Mouse (Mus musculus) lung, postnatal 0 days (tissue): ENCODE results near the gene Olfr24. TPM values are rescaled to one million over a fixed set of nuclear protein-coding genes. Genes with fewer than 3 reads are reported as not detected.

Experiments used
- ATAC-seq: fragments of 200-750 bp; cut with Nextera tagmentation; 2 replicates; pipeline ENCODE4 v1.8.0; 2017; ENCODE audit warnings: moderate library complexity
- DNase-seq: peaks from one replicate; pipeline ENCODE4 v3.0.0-alpha.2; 2016; ENCODE audit warnings: low spot score
- H3K27ac ChIP-seq: fragments of 300-500 bp; sonication (generic); 2 replicates; pipeline ENCODE4 v1.5.1; 2014; ENCODE audit warnings: antibody characterized with exemption, mild to moderate bottlenecking, low read length, mixed read lengths
- H3K27me3 ChIP-seq: fragments of 300-500 bp; sonication (generic); replicated peaks from 2 replicates; pipeline ENCODE4 v1.6.1; 2014; ENCODE audit warnings: low read length, mixed read lengths; ENCODE audit not compliant: insufficient read depth
- H3K36me3 ChIP-seq: fragments of 300-500 bp; sonication (generic); 2 replicates; pipeline ENCODE4 v1.6.1; 2014; ENCODE audit warnings: low read length, mixed read lengths; ENCODE audit not compliant: insufficient read depth
- H3K4me1 ChIP-seq: fragments of 300-500 bp; sonication (generic); 2 replicates; pipeline ENCODE4 v1.6.1; 2014; ENCODE audit warnings: antibody characterized with exemption, low read depth, low read length, mixed read lengths; ENCODE audit not compliant: insufficient read depth
- H3K4me2 ChIP-seq: fragments of 300-500 bp; sonication (generic); replicated peaks from 2 replicates; pipeline ENCODE4 v1.6.1; 2014; ENCODE audit warnings: low read depth, mild to moderate bottlenecking, low read length, moderate library complexity, mixed read lengths
- H3K4me3 ChIP-seq: fragments of 300-500 bp; sonication (generic); 2 replicates; pipeline ENCODE4 v1.5.1; 2014; ENCODE audit warnings: low read depth, low read length
- H3K9ac ChIP-seq: fragments of 300-500 bp; sonication (generic); replicated peaks from 2 replicates; pipeline ENCODE4 v1.6.1; 2014; ENCODE audit warnings: low read depth, mild to moderate bottlenecking
- H3K9me3 ChIP-seq: fragments of 300-500 bp; sonication (generic); 2 replicates; pipeline ENCODE4 v1.6.1; 2016; ENCODE audit warnings: low read length, mixed read lengths
- CTCF ChIP-seq: IDR thresholded peaks from 2 replicates; pipeline ENCODE4 v1.5.1; 2016; ENCODE audit warnings: antibody characterized with exemption, mild to moderate bottlenecking
- EP300 ChIP-seq: IDR thresholded peaks from 2 replicates; pipeline ENCODE4 v1.6.1; 2016; ENCODE audit warnings: antibody characterized with exemption, mild to moderate bottlenecking, control low read depth
- WGBS: fragments of 180-500 bp; shearing (Covaris S2); extraction: QIAGEN DNeasy Blood & Tissue Kit; methylation state at CpG from one replicate; pipeline ENCODE4 v1.1.7; 2014; 5-methylcytosine and 5-hydroxymethylcytosine counted together
- polyA plus RNA-seq: library from polyadenylated mRNA; unstranded; fragments of >200 nt; fragmentation: Nextera tagmentation; extraction: Ambion mirVana; gene quantifications from 2 replicates; pipeline ENCODE4 v1.2.1, GENCODE M21; 2015

The Olfr24 gene
- polyA plus RNA-seq, 1 experiment from 2014 or later, result not detected

GRCm38 (mm10) chr9:18722712-18723099 is 41.1 kb downstream of the Olfr24 start:
- H3K4me2 ChIP-seq, result no peak overlapping the region
- H3K4me1 ChIP-seq, result no peaks in the 10 kb centered on the region
- H3K27me3 ChIP-seq, result no peaks in the 10 kb centered on the region
- H3K4me3 ChIP-seq, result no peak overlapping the region
- H3K36me3 ChIP-seq, result no peaks in the 10 kb centered on the region
- ATAC-seq (no peak), DNase-seq (no peak)
- TF ChIP-seq EP300 (no peak), CTCF (no peak)
- no peak overlapping the region for H3K9ac ChIP-seq
- no peak overlapping the region for H3K27ac ChIP-seq
- H3K9me3 ChIP-seq, result no peaks in the 10 kb centered on the region
- WGBS, result 24% methylated on average over 4 of the region's 4 CpGs

DNA sequence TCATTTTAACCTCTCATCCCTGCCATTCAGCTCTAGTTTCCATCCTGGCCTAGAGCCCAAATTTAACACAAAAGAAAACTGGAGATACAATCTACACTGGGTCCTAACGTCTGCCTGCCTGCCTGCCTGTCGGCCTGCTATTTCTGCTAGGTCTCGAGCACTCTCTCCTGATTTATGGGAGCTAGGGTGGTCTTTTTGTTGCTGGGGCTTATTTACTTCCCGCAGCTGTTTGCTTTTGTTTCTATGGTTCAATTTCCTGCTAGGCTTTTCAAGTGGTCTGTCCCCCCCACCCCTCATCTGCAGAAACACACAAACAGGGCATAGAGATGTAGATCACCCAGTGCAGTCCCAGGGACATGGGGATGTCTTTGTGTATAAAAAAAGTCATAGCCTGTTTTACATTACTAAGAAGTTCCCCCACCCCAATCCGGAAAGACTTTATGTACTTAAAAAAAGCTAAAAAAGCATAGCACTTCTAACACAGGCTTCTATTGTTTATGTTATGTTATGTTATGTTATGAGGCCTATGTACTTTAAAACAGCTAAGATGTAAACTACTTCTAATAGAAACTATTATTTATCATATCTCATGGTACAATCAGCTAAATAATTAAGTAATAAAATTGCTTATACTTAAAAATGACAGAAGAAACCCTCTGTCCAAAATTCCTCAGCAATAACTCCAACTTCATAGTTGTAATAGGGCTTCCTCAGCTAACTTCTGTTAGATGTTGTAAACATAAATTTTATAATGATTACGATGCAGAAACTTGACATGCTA is 41.7 kb downstream of the Olfr24 start:
- no peak for TF ChIP-seq CTCF
- no peaks in the 10 kb centered on the region for H3K27me3 ChIP-seq
- DNase-seq (no peak), ATAC-seq (no peak)
- H3K9ac ChIP-seq, result no peak overlapping the region
- H3K36me3 ChIP-seq, result no peaks in the 10 kb centered on the region
- no peaks in the 10 kb centered on the region for H3K4me1 ChIP-seq
- no peak overlapping the region for H3K27ac ChIP-seq
- H3K4me2 ChIP-seq, result no peak overlapping the region
- H3K9me3 ChIP-seq, result no peaks in the 10 kb centered on the region
- H3K4me3 ChIP-seq, result no peak overlapping the region
- WGBS, result 21% methylated on average over 6 of the region's 6 CpGs

- DNase-seq, result no peak
Observed at GRCm38 (mm10) chr9:18721011-18721410, 42.8 kb downstream of the Olfr24 start.

GRCm38 (mm10) chr9:18705628-18706027 is 58.2 kb downstream of the Olfr24 start:
- ATAC-seq (no peak), DNase-seq (no peak)
- Histone ChIP-seq H3K27me3 (no peaks in the 10 kb centered on the region), H3K27ac (no peak overlapping the region), H3K4me2 (no peak overlapping the region), H3K36me3 (no peaks in the 10 kb centered on the region), H3K4me1 (no peaks in the 10 kb centered on the region), H3K4me3 (no peak overlapping the region), H3K9me3 (no peaks in the 10 kb centered on the region), H3K9ac (no peak overlapping the region)
- TF ChIP-seq EP300, result no peak
- TF ChIP-seq CTCF, result no peak

More at GRCm38 (mm10) chr9:18721011-18721410, 42.8 kb downstream of the Olfr24 start:
- ATAC-seq, result no peak
- H3K4me2 ChIP-seq, result no peak overlapping the region
- WGBS, result 52% methylated on average over 2 of the region's 2 CpGs
- no peak overlapping the region for H3K9ac ChIP-seq
- H3K36me3 ChIP-seq, result no peaks in the 10 kb centered on the region
- H3K4me3 ChIP-seq, result no peak overlapping the region
- H3K27ac ChIP-seq, result no peak overlapping the region
- no peak for TF ChIP-seq EP300
- TF ChIP-seq CTCF, result no peak
- no peaks in the 10 kb centered on the region for H3K9me3 ChIP-seq
- no peaks in the 10 kb centered on the region for H3K4me1 ChIP-seq
- no peaks in the 10 kb centered on the region for H3K27me3 ChIP-seq

Other genes with a start within 250 kb of the Olfr24 start
- gene Muc16, start 89.5 kb downstream of the Olfr24 start, polyA plus RNA-seq, result 1.9 and 2.6 TPM in 2 replicates
- gene Olfr828, start 55.5 kb upstream of the Olfr24 start, polyA plus RNA-seq, result not detected in 2 replicates
- not detected in 2 replicates for gene Olfr829, start 90.9 kb upstream of the Olfr24 start, polyA plus RNA-seq
- not detected in 2 replicates for gene Olfr830, start 110.7 kb upstream of the Olfr24 start, polyA plus RNA-seq
- not detected in 2 replicates for gene Olfr832, start 173.1 kb upstream of the Olfr24 start, polyA plus RNA-seq
- not detected in 2 replicates for gene Olfr834, start 224.0 kb upstream of the Olfr24 start, polyA plus RNA-seq